Mouse (Mus musculus) forebrain, embryonic 10.5 days (tissue): ENCODE results near the gene Ceacam1. TPM values are rescaled to one million over a fixed set of nuclear protein-coding genes. Genes with fewer than 3 reads are reported as not detected.
"Not testable (repeated sequence)": the region's sequence is repeated elsewhere in the genome, so short reads cannot be mapped to it uniquely, and the experiment has no call there.

Source experiments
- DNase-seq: peaks from one replicate; pipeline ENCODE4 v3.0.0-alpha.2; 2017; ENCODE audit warnings: low spot score; ENCODE audit errors: extremely low spot score
- H3K27ac ChIP-seq: fragments of 300-500 bp; sonication (generic); 2 replicates; pipeline ENCODE4 v1.5.1; 2016; ENCODE audit warnings: mild to moderate bottlenecking
- H3K27me3 ChIP-seq: fragments of 300-500 bp; sonication (generic); 2 replicates; pipeline ENCODE4 v1.6.1; 2016; ENCODE audit warnings: mild to moderate bottlenecking; ENCODE audit not compliant: poor library complexity, severe bottlenecking
- H3K36me3 ChIP-seq: fragments of 300-500 bp; sonication (generic); replicated peaks from 2 replicates; pipeline ENCODE4 v1.6.1; 2016; ENCODE audit warnings: mild to moderate bottlenecking, moderate library complexity
- H3K4me1 ChIP-seq: fragments of 300-500 bp; sonication (generic); 2 replicates; pipeline ENCODE4 v1.6.1; 2016
- H3K4me3 ChIP-seq: fragments of 300-500 bp; sonication (generic); 2 replicates; pipeline ENCODE4 v1.5.1; 2016; ENCODE audit warnings: mild to moderate bottlenecking, moderate library complexity
- H3K9me3 ChIP-seq: fragments of 300-500 bp; sonication (generic); 2 replicates; pipeline ENCODE4 v1.6.1; 2016; ENCODE audit warnings: mild to moderate bottlenecking, moderate library complexity
- WGBS: fragments of 180-500 bp; shearing (Covaris S2); methylation state at CpG from one replicate; pipeline ENCODE4 v1.1.7; 2016; 5-methylcytosine and 5-hydroxymethylcytosine counted together
- polyA plus RNA-seq: library from polyadenylated mRNA; unstranded; fragments of >200 nt; fragmentation: Nextera tagmentation; extraction: Ambion mirVana; gene quantifications from 2 replicates; pipeline ENCODE4 v1.2.1, GENCODE M21; 2016

Gene Ceacam1
- polyA plus RNA-seq, 1 experiment from 2014 or later: 0.81 TPM

DNA sequence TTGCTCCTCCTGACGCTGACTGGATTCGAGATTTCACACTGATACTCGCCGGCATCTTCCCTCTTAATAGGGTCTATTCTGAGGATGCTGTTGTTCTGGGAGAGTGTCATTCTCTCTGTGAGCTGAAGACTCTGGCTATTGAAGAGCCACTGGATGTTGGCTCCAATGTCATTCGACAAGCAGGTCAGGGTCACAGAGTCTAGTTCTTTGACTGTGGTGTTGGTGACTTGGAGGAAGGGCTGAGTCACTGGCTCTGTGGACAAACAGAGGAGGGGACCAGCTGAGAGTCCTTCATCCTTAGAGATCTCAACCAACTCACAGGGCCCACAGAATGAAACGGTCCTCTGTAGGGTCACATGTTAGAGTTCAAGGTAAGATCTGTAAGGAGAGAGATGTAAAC, 5.6 kb downstream of the Ceacam1 start:
- not testable (repeated sequence) for H3K4me1 ChIP-seq, DNase-seq, H3K36me3 ChIP-seq, H3K27me3 ChIP-seq, H3K9me3 ChIP-seq, H3K27ac ChIP-seq, H3K4me3 ChIP-seq
- 87% methylated on average over 6 of the region's 6 CpGs for WGBS

DNA sequence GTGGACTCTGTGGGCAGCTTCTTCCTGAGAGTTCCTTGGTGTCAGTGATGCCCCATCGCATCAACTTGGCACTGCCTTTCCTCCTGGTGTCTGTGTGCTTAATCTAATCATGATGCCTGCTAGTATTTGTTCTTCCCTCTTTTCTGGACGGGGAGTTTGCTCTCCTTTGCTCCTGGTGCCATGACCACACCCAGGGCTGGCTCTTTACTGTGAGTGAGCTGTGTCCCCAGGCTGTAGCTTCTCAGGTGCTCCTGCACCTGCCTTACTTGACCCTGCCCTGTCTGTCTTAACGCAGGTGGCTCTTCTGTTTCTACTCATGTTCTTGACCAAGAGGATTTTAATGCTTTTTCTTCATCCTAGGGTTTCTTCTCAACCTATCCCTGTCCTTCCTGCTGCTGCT, 11.8 kb downstream of the Ceacam1 start:
- H3K27ac ChIP-seq, H3K27me3 ChIP-seq, DNase-seq, H3K4me3 ChIP-seq, H3K36me3 ChIP-seq, H3K4me1 ChIP-seq, H3K9me3 ChIP-seq: not testable (repeated sequence)
- 80% methylated on average over 3 of the region's 3 CpGs for WGBS

DNA sequence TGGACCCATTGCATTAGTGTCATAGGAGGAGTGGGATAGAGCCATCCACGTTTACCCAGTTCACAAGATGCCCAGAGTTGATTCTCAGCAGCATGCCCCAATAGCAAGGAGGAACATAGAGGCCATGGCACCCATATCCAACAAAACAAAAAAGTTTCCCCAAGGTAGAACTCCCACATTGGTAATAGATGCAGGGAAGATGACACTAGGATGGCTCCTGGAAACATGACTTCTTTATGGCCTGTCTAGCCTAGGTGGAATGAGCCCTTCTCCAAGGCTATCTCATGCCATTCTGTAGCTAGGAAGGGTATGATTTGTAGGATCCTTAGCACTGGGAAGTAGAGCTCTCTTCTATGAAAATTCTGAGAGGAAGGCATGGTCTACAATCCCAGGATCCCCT, 12.4 kb downstream of the Ceacam1 start:
- WGBS: 81% methylated on average over 1 of the region's 1 CpGs

DNA sequence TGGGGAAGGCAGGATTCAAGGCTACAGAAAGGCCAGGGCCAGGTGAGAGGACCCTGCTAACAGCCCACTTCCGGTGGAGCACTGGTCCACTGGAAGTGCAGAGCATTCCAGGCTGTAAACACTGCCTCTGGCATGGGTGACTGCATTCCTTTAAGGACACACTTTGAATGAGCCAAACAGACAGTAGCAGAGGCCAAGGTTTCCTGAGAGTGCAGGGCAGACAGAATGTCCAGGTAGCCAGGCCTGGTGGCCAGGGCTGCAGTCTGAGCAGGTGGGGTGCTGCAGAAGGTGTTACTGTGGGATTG, 15.4 kb downstream of the Ceacam1 start:
- no CpG with 5 or more reads among the region's 1 CpGs for WGBS

More for the DNA sequence above, 12.4 kb downstream of the Ceacam1 start:
- no peak for DNase-seq
- Histone ChIP-seq H3K27me3 (no peaks in the 10 kb centered on the region), H3K27ac (no peak overlapping the region), H3K36me3 (no peaks in the 10 kb centered on the region), H3K9me3 (no peaks in the 10 kb centered on the region), H3K4me3 (no peak overlapping the region), H3K4me1 (no peaks in the 10 kb centered on the region)

DNA sequence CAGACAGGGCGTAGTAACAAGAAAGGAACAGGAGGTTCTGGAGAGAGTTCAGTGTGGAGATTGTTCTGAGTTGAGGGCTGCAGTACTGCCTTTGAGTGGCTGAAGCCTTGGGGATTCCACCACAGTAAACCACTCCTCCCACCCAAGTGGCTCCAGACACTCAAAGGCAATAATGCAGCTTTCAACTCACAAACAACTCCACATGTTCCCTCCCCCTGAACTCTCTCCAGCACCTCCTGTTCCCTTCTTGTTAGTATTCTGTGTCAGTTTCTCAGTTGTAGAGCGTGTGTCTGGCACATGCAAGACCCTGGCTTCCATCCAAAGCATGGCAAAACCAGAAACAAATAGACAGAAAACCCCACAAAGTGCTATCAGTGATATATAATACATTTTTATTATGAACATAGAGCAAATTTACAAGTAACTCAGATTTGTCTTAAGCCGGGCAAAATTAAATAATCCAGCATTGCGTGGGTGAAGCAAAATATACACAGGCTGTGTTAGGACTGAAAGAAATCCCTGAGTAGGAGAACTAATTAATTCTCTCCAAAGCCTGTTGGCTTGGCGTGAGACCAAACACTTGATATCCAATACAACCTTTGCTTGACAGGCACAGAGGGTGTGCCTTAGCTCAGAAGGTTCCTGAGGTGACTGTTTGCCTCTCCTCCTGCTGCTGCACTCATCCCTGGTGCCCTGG, 15.9 kb downstream of the Ceacam1 start:
- not testable (repeated sequence) for H3K4me1 ChIP-seq, H3K27me3 ChIP-seq, H3K27ac ChIP-seq, DNase-seq, H3K36me3 ChIP-seq, H3K4me3 ChIP-seq, H3K9me3 ChIP-seq
- 91% methylated on average over 4 of the region's 5 CpGs for WGBS

More for the DNA sequence above, 15.4 kb downstream of the Ceacam1 start:
- not testable (repeated sequence) for H3K4me3 ChIP-seq, H3K9me3 ChIP-seq, H3K27ac ChIP-seq, DNase-seq, H3K36me3 ChIP-seq, H3K4me1 ChIP-seq, H3K27me3 ChIP-seq

DNA sequence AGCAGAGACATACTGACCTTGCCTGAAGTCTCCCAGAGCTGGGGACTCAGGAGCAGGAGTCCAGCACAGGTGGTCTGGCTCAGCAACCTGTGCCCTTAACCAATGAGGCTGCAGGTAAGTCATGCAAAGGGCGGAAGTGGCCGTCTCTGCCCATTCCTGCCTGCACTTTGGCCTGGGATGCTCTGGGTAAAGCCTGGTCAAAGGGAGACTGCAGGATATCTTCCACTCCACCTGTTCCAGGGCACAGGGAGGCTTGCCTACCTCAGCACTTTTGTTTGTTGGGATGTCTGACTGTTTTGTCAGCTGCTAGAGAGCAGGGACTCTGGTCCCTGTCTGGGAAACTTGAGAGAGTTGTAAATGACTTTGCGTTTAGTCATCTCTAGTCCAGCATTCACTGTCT, 25.3 kb downstream of the Ceacam1 start:
- H3K9me3 ChIP-seq: no peaks in the 10 kb centered on the region
- H3K27ac ChIP-seq: no peak overlapping the region
- H3K4me3 ChIP-seq: no peak overlapping the region
- WGBS: 79% methylated on average over 3 of the region's 3 CpGs
- DNase-seq: no peak
- H3K4me1 ChIP-seq: no peaks in the 10 kb centered on the region
- no peaks in the 10 kb centered on the region for H3K36me3 ChIP-seq
- H3K27me3 ChIP-seq: no peaks in the 10 kb centered on the region

DNA sequence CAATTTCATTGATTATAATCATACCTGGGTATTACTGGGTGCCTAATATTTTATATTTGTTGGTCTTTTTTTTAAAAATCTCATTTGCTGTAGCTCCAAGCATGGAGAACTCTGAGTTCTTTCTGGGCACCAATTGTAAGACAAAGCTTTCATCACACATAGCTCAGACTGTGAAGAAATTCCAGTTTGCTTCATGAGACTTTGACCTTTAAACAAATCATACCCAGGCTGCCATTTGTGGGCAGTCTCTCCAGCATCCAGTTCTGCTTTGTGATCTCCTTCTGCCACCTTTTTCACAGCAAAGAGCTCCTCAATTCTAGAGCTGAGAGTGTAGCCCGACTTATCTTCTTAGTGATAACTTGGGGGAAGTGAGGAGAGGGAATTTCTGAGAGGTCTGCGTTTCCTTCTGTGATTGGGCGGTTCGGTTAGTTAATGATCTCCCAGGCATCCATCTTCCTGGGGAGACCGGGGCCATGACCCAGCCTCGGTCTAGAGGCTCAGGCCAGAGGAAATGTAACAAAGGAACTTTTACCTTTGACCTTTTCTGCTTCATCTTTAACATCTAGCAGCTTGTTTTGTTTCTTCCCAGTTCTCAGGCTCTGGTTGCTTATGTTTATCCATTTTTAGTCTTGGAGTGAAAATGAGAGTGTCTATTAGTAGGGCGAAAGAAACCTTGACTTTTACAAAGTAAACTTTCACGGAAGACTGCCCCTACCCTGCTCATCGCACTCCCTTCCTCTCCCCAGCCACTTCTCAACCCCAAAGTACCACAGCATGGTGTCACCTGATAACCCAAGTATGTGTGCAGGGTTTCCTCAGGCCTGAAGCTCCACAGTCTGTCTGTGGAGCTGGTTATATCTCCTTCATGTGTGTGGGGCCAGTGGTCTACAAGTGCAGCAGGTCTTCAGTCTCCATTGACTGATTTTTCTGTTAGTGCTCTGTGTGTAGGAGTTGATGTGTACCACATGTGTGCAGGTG, 27.2 kb downstream of the Ceacam1 start:
- Histone ChIP-seq H3K9me3 (no peaks in the 10 kb centered on the region), H3K4me1 (no peaks in the 10 kb centered on the region), H3K36me3 (no peaks in the 10 kb centered on the region), H3K27me3 (no peaks in the 10 kb centered on the region), H3K27ac (no peak overlapping the region), H3K4me3 (no peak overlapping the region)
- WGBS: 75% methylated on average over 9 of the region's 9 CpGs
- DNase-seq: no peak

DNA sequence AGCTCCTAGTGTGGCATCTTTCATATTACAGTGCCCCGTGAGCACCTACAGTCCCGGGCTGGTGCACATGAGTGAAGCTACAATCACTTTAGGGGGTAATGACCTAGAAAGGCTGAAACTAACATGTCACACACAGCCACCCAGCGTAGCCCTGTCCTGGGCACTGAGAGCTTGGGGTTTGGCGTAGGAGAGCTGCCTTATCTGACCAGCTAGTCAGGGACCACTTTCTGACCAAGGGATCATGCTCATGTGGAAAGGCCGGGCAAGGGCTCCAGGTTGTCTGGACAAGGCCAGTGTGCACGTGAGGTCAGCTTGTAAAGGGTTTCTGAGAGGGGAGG, 36.6 kb downstream of the Ceacam1 start:
- WGBS: 86% methylated on average over 6 of the region's 6 CpGs
- H3K9me3 ChIP-seq: no peaks in the 10 kb centered on the region
- H3K4me1 ChIP-seq: no peaks in the 10 kb centered on the region
- H3K27me3 ChIP-seq: no peaks in the 10 kb centered on the region
- no peak overlapping the region for H3K4me3 ChIP-seq
- no peak overlapping the region for H3K27ac ChIP-seq
- H3K36me3 ChIP-seq: no peaks in the 10 kb centered on the region
- no peak for DNase-seq

DNA sequence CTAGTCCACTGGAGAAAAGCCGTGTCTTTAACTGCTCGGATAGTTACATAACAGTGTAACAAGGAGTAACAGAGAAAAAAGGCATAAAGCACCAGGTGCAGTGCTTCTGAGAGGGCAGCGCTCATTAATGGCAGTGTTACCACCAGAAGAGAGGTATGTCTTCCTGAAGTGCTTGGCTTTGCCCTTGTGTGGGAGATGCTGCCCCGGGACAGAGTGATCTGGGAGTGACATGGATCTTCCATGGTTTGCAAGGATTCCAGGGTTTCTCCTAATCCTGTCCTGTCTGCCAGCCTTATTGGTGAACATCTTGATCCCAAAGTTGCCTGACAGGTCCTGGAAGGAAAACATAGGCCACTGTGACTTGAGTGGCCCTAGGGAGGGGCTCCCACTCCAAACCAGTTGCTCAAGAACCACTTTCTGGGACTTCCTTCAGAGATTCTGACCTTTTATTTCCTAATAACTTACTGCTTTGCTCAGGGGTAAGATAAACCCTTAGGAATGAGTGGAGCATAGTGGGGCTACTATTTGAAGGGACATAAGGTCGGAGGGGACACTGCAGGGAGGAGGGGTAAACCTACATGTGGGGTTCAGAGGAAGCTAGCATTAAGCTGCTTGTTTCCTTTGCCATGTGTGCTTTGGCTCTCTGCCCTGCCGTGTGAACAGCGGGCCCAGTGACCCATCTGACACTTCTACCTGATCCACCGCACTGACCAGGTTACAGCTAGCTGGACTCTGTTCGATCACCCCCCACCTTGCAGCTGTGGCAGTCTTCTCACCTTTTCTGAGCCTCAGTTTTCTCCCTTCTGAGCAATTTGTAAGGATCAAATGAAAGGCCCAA, 37.2 kb downstream of the Ceacam1 start:
- Histone ChIP-seq H3K4me3 (no peak overlapping the region), H3K36me3 (no peaks in the 10 kb centered on the region), H3K4me1 (no peaks in the 10 kb centered on the region), H3K9me3 (no peaks in the 10 kb centered on the region), H3K27ac (no peak overlapping the region), H3K27me3 (no peaks in the 10 kb centered on the region)
- WGBS: 92% methylated on average over 9 of the region's 9 CpGs
- DNase-seq: no peak

DNA sequence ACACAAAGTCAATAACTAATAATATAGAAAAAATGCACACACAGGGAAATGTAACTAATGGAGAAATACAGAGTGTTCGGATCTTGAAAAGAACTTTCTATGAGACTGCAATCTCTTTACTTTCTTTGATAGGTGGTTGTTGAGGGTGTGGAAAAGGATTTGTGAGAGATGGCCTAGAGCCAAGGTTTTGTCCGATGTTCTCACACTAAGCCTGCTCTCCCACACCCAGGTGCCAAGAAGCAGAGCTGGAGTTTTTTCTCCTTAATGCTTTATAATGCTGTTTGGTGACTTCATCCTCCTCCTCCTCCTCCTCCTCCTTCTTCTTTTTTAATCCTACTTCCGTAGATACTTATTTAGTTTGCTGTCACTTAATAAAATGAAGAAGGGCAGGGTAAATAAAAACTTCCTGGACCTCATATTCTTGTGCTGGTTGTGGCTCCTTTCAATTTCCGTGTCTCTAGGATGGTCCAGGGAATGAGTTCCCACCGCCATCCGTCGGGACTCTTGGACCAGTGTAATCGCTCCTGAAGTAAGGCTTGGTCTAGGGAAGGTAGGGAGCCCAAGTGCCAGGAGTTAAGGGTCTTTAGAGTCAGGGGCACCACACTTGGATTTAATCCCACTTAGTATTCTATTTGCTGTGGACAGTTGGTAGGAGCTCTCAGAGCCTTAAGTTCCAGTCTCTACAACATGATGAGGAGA, 38.1 kb downstream of the Ceacam1 start:
- WGBS: 90% methylated on average over 8 of the region's 8 CpGs
- Histone ChIP-seq H3K27ac (no peak overlapping the region), H3K36me3 (no peaks in the 10 kb centered on the region), H3K4me3 (no peak overlapping the region), H3K9me3 (no peaks in the 10 kb centered on the region), H3K4me1 (no peaks in the 10 kb centered on the region), H3K27me3 (no peaks in the 10 kb centered on the region)
- no peak for DNase-seq

DNA sequence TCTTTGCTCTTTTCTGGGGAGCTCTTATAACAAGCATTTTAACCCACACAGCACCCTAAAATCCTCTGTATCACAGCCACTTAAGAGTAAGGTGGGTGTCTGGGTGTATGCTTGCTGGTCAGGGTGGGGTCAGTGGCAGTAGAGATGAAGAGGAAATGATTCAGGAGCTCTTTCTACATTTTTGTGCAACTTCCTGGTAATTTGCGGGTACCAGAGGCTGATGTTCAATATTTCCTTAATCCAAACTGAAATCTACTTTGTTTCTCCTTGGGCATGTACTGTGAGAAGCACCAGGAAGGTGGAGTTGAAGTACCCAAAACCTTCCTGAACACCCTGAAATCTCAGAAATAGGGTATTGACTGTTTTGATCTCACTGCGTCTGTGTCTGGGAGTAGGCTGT, 40.7 kb downstream of the Ceacam1 start:
- WGBS: 92% methylated on average over 2 of the region's 2 CpGs
- no peaks in the 10 kb centered on the region for H3K27me3 ChIP-seq
- no peak overlapping the region for H3K4me3 ChIP-seq
- H3K4me1 ChIP-seq: peaks cover 13% of the 10 kb centered on the region
- H3K27ac ChIP-seq: no peak overlapping the region
- DNase-seq: no peak
- no peaks in the 10 kb centered on the region for H3K36me3 ChIP-seq
- no peaks in the 10 kb centered on the region for H3K9me3 ChIP-seq

DNA sequence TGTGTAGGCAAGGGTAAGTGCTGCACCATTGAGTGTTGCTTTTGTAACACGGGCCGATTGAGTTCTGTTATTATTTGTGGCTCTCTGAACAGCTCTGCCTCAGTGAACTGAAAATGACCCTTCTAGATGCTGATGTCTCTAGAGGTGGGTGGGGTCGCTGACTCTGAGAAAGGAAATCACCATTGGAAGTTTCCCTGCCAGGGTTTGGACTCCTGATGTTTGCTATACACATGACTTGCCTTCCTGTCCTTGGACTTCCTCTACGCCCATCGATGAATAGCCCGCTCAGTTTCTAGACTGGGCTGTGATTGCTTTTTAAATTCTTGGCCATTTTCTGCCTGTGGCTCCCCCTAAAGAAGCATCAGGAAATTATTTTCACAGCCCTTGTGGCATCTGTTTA, 41.2 kb downstream of the Ceacam1 start:
- Histone ChIP-seq H3K4me1 (peaks cover 13% of the 10 kb centered on the region), H3K27ac (no peak overlapping the region), H3K9me3 (no peaks in the 10 kb centered on the region), H3K27me3 (no peaks in the 10 kb centered on the region), H3K4me3 (no peak overlapping the region), H3K36me3 (no peaks in the 10 kb centered on the region)
- WGBS: 86% methylated on average over 6 of the region's 6 CpGs
- DNase-seq: no peak
